Mouse (Mus musculus) neural tube, postnatal 0 days (tissue): ENCODE measurements around the gene Dlx6. TPM values are rescaled to one million over a fixed set of nuclear protein-coding genes. Genes with fewer than 3 reads are reported as not detected.

ENCODE experiments used
- polyA plus RNA-seq: library from polyadenylated mRNA; unstranded; fragments of >200 nt; fragmentation: Nextera tagmentation; extraction: Ambion mirVana; gene quantifications from 2 replicates; pipeline ENCODE4 v1.2.1, GENCODE M21; 2015

The Dlx6 gene
- 0.21 TPM in 1 of 2 replicates, not detected in the other for polyA plus RNA-seq

GRCm38 (mm10) chr6:6863160-6863870, at the start of gene Dlx6:
Gene Dlx6 (plus strand): TSS chr6:6863334.

GRCm38 (mm10) chr6:6881638-6882190, 18.6 kb downstream of the Dlx6 start, which contains the start of gene Dlx5:
Gene Dlx5 (minus strand): TSS chr6:6882085.

Other genes with a start within 250 kb of the Dlx6 start
- gene Dlx5, start 18.8 kb downstream of the Dlx6 start, polyA plus RNA-seq, result 0.39 and 0.59 TPM in 2 replicates
- 6.4 and 7.7 TPM in 2 replicates for gene Sdhaf3, start 92.7 kb downstream of the Dlx6 start, polyA plus RNA-seq